Mouse (Mus musculus): ENCODE results near the gene Rnf40. TPM values are rescaled to one million over a fixed set of nuclear protein-coding genes. Genes with fewer than 3 reads are reported as not detected.
A peak's percentile ranks its signal among the peaks of the same experiment; 100 is the strongest.

Rnf40 gene
- polyA plus RNA-seq, 1 experiment from 2014 or later = 54.9 TPM

DNA sequence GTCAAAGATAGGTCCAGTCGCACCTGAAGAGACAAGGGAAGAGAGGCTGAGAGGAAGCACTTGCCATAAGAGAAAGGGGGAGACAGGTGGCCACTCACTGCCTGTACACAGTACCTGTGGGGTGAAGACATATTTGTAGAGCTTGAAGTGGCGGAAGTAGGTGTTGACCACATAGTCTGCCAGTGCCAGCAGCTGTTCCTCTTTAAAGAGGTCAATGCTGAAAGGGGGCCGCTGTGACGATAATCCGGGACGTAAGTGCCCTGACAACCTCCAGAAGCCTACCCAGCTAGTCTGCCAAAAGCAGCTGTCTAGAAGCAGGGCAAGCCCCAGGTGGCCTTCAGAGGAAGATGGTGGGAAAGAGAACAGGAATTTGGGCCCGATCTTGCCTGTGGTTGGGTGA, 3.5 kb upstream of the Rnf40 start:
- Histone ChIP-seq H3K9ac (no peak overlapping the region), H3K36me3 (peaks cover 53% of the 10 kb centered on the region), H3K4me3 (no peak overlapping the region), H3K27ac (no peak overlapping the region), H3K9me3 (no peaks in the 10 kb centered on the region), H3K4me1 (peaks cover 18% of the 10 kb centered on the region), H3K4me2 (replicated peaks) (no peak overlapping the region), H3K27me3 (no peaks in the 10 kb centered on the region)
- no peak for ATAC-seq (ENCODE audit: low FRiP score, low read depth)
- WGBS = 78% methylated on average over 7 of the region's 7 CpGs

DNA sequence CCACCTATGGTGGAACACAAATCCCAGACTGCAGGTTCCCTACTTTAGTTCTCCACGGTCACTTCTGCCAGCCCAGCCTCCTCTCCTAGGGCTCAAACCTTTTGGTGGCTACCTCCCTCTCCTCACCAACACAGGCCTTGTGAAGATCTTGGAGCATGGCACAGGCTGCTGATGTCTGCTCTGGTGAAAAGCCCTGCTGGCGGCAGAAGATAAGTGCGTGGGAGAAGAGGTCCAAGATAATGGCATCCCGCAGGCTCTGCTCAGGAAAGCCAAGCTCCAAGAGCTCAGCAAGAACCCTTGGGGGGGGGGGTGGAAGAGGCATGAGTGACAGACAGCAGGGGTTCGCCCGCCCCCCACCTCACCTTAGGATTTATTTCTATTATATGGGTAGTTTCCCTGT, 2.4 kb upstream of the Rnf40 start:
- peaks cover 18% of the 10 kb centered on the region for H3K4me1 ChIP-seq
- ATAC-seq (ENCODE audit: low FRiP score, low read depth) = no peak
- H3K9me3 ChIP-seq = no peaks in the 10 kb centered on the region
- H3K36me3 ChIP-seq = peaks cover 54% of the 10 kb centered on the region
- no peaks in the 10 kb centered on the region for H3K27me3 ChIP-seq
- H3K4me2 ChIP-seq (replicated peaks) = no peak overlapping the region
- no peak overlapping the region for H3K27ac ChIP-seq
- WGBS = 89% methylated on average over 6 of the region's 6 CpGs
- H3K4me3 ChIP-seq = no peak overlapping the region
- no peak overlapping the region for H3K9ac ChIP-seq

DNA sequence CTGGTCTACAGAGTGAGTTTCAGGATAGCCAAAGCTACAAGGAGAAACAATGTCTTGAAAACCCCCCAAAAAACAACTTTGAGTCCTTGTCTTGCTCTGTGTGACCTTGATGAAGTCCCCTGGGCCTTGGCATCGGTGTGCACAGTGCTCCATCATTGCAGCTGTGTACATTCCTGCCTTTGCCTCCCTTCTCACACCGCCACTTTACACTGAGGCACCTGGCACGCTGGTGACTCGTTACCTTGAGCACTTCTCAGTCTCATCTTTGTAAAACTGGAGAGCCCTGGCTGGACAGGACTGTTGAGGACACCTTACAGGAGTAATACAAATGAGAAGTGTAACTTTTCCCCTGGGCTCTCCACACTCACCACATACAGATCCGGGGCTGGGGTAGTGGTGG, 1.4 kb upstream of the Rnf40 start:
- H3K4me1 ChIP-seq = peaks cover 18% of the 10 kb centered on the region
- H3K4me2 ChIP-seq (replicated peaks) = peak overlapping the region; percentile 92
- H3K9me3 ChIP-seq = no peaks in the 10 kb centered on the region
- H3K36me3 ChIP-seq = peaks cover 56% of the 10 kb centered on the region
- peak overlapping the region; percentile 70 for H3K9ac ChIP-seq
- WGBS = 67% methylated on average over 5 of the region's 5 CpGs
- no peak for ATAC-seq (ENCODE audit: low FRiP score, low read depth)
- no peaks in the 10 kb centered on the region for H3K27me3 ChIP-seq
- peak overlapping the region; percentile 90 for H3K4me3 ChIP-seq
- H3K27ac ChIP-seq = 0 out of 2 replicates have a peak overlapping the region, but pooled peaks have one; percentile 52

DNA sequence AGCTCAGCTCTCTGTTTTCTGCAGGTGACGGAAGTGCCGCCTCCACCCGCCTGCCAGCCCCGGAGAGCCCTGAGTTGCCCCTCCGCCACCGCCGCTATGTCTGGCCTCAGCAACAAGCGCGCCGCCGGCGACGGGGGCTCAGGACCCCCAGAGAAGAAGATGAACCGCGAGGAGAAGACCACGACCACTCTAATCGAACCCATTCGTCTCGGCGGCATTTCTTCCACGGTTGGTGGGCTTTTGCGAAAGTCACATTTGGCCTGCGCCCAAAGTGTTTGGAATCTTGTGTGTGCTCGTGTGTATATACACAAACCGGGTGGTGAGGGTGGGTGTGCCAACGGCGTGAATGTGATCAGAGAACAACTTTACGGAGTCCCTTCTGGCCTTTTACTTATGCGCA, 334 bp downstream of the Rnf40 start:
- Histone ChIP-seq H3K9ac (peak overlapping the region; percentile 86), H3K27ac (no peak overlapping the region), H3K4me3 (peak overlapping the region; percentile 90), H3K4me1 (peaks cover 18% of the 10 kb centered on the region), H3K36me3 (peaks cover 56% of the 10 kb centered on the region), H3K27me3 (no peaks in the 10 kb centered on the region), H3K4me2 (replicated peaks) (peak overlapping the region; percentile 92), H3K9me3 (no peaks in the 10 kb centered on the region)
- 5% methylated on average over 28 of the region's 29 CpGs for WGBS
- no peak for ATAC-seq (ENCODE audit: low FRiP score, low read depth)

DNA sequence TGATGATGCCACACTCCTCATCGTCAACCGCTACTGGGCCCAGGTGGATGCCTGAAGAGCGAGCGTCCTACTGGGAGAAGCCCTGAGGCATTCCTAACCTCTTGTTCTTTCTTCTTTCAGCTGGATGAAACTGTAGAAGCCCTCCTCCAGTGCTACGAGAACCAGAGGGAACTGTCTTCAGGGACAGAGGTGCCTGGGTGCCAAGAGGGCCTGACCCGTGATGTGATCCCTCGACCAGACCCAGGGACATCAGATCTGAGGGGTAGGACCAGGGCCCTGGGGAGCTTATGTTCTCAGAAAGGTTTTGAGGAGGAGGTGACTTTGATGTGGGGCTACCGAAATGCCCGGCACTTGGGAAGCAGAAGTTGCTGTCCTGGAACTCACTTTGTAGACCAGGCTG, 1.1 kb downstream of the Rnf40 start:
- no peak for ATAC-seq (ENCODE audit: low FRiP score, low read depth)
- no peaks in the 10 kb centered on the region for H3K9me3 ChIP-seq
- H3K4me3 ChIP-seq = peak overlapping the region; percentile 90
- peaks cover 18% of the 10 kb centered on the region for H3K4me1 ChIP-seq
- no peaks in the 10 kb centered on the region for H3K27me3 ChIP-seq
- H3K27ac ChIP-seq = no peak overlapping the region
- peaks cover 56% of the 10 kb centered on the region for H3K36me3 ChIP-seq
- peak overlapping the region; percentile 86; the same call in 1 of the 2 replicates for H3K9ac ChIP-seq
- WGBS = 89% methylated on average over 9 of the region's 9 CpGs
- H3K4me2 ChIP-seq (replicated peaks) = peak overlapping the region; percentile 92

DNA sequence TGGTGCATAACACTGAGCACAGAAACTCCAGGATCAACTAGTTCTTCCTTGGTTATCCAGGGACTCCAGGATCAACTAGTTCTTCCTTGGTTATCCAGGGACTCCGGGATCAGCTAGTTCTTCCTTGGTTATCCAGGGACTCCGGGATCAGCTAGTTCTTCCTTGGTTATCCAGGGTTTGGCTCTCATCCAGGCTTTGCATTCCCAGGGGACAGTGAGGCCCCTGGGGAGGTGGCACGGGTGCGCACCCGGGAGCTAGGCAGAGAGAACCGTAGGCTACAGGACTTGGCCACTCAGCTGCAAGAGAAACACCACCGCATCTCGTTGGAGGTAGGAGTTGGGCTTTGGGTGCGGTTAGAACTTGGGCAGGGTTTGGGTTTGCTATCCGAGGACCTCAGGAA, 2.5 kb downstream of the Rnf40 start:
- ATAC-seq (ENCODE audit: low FRiP score, low read depth) = no peak
- 94% methylated on average over 10 of the region's 10 CpGs for WGBS

DNA sequence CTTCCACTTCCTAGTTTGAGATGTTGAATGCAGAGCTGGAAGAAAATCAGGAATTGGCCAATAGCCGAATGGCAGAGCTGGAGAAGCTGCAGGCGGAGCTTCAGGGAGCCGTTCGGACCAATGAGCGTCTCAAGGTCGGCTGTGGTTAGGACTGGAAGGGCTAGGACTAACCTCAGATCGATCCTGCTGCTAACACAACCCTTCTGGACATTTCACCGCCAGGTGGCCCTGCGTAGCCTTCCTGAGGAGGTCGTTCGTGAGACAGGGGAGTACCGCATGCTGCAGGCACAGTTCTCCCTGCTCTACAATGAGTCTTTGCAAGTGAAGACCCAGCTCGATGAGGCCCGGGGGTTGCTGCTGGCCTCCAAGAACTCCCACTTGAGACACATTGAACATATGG, 4.0 kb downstream of the Rnf40 start:
- 92% methylated on average over 14 of the region's 14 CpGs for WGBS
- no peak for ATAC-seq (ENCODE audit: low FRiP score, low read depth)

More for the DNA sequence above, 2.5 kb downstream of the Rnf40 start:
- Histone ChIP-seq H3K4me3 (no peak overlapping the region), H3K9ac (no peak overlapping the region), H3K27ac (no peak overlapping the region), H3K4me1 (peaks cover 18% of the 10 kb centered on the region), H3K36me3 (peaks cover 66% of the 10 kb centered on the region), H3K27me3 (no peaks in the 10 kb centered on the region), H3K9me3 (no peaks in the 10 kb centered on the region), H3K4me2 (replicated peaks) (no peak overlapping the region)

DNA sequence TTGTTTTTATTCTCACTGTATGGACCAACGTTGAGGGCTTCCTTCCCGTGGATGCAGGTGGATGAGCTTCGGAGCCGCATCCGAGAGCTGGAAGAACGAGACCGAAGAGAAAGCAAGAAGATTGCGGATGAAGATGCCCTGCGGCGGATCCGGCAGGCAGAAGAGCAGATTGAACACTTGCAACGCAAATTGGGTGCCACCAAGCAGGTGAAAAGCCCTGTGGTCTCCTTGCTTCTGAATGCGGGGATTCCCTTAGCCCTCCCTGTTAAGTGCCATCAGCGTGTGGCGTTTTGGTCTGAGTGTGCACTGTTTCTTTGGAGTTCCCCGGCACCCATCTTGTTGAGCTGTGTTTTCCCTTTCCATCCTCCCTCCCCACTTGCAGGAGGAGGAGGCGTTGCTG, 8.2 kb downstream of the Rnf40 start:
- WGBS = 94% methylated on average over 17 of the region's 17 CpGs
- H3K4me1 ChIP-seq = no peaks in the 10 kb centered on the region
- H3K9ac ChIP-seq = no peak overlapping the region
- H3K36me3 ChIP-seq = peaks cover 99% of the 10 kb centered on the region
- no peak overlapping the region for H3K27ac ChIP-seq
- H3K27me3 ChIP-seq = no peaks in the 10 kb centered on the region
- H3K4me2 ChIP-seq (replicated peaks) = no peak overlapping the region
- no peak for ATAC-seq (ENCODE audit: low FRiP score, low read depth)
- no peak overlapping the region for H3K4me3 ChIP-seq
- H3K9me3 ChIP-seq = no peaks in the 10 kb centered on the region

More for the DNA sequence above, 4.0 kb downstream of the Rnf40 start:
- H3K9me3 ChIP-seq = no peaks in the 10 kb centered on the region
- H3K4me3 ChIP-seq = no peak overlapping the region
- peaks cover 80% of the 10 kb centered on the region for H3K36me3 ChIP-seq
- no peak overlapping the region for H3K9ac ChIP-seq
- peaks cover 10% of the 10 kb centered on the region for H3K4me1 ChIP-seq
- no peaks in the 10 kb centered on the region for H3K27me3 ChIP-seq
- H3K4me2 ChIP-seq (replicated peaks) = no peak overlapping the region
- H3K27ac ChIP-seq = no peak overlapping the region

DNA sequence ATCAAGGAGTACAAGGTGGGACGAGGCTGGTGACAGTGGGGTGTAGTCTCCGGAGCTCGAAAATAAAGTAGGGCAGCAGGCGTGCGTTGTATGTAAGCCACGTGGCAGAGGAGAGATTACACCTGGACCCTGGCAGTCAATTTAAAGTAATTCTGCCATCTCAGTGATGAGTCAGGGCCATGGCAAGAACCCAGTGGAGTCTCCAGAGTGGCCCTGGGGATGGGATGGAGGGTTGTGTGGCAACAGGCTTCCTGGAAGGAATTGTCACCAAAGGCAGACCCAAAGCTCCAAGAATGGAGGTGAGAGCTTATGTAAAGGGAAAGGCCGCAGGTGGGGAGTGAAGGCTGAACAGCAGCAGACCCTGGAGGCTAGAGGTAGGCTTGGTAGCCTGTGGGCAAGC, 12.0 kb downstream of the Rnf40 start:
- H3K9me3 ChIP-seq = no peaks in the 10 kb centered on the region
- no peak overlapping the region for H3K9ac ChIP-seq
- H3K4me2 ChIP-seq (replicated peaks) = no peak overlapping the region
- H3K4me3 ChIP-seq = no peak overlapping the region
- WGBS = 91% methylated on average over 7 of the region's 7 CpGs
- no peaks in the 10 kb centered on the region for H3K27me3 ChIP-seq
- H3K36me3 ChIP-seq = peaks cover 93% of the 10 kb centered on the region
- H3K4me1 ChIP-seq = no peaks in the 10 kb centered on the region
- H3K27ac ChIP-seq = no peak overlapping the region
- no peak for ATAC-seq (ENCODE audit: low FRiP score, low read depth)

DNA sequence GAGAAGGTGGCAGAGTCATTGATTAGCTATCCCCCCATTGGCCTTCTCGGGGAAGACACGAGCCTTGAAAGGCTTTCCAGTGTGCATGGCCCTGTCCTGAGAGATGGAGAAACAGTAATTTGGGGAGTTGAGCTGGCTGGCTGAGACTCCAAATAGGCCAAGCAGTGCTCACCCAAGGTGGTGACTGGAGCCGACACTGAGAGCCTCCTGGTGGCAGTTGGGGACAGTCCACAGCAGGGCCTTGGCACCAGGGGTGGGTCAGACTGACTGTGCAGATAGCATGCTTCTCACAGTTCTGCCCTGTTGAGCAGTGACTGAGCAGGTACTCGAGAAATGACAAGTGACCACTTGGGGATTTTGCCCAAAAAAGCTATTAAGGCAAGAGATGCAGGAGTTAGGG, 13.2 kb downstream of the Rnf40 start:
- no peak for ATAC-seq (ENCODE audit: low FRiP score, low read depth)
- 90% methylated on average over 4 of the region's 4 CpGs for WGBS
- H3K27ac ChIP-seq = no peak overlapping the region
- H3K27me3 ChIP-seq = no peaks in the 10 kb centered on the region
- no peak overlapping the region for H3K4me3 ChIP-seq
- peaks cover 87% of the 10 kb centered on the region for H3K36me3 ChIP-seq
- no peaks in the 10 kb centered on the region for H3K9me3 ChIP-seq
- H3K4me2 ChIP-seq (replicated peaks) = no peak overlapping the region
- H3K4me1 ChIP-seq = no peaks in the 10 kb centered on the region
- no peak overlapping the region for H3K9ac ChIP-seq

DNA sequence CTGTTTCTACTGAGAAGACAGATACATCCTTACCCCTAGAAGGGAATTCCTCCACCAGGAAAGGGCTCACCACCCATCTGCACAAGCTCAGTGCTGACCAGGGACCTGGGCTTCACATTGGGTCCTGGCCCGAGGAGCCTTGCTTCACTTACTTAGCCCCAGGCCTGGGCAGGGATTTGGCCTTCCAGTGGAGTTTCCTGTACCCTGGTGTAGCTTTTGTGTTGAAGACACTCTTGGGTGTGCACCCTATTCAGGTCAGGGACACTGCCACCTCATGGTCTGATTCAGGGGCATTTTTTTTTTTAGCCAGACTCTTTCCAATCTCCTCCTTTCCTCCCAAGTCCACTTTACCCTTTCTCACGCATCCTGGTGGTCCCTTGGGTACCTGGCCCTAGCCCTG, 14.3 kb downstream of the Rnf40 start:
- H3K4me1 ChIP-seq = no peaks in the 10 kb centered on the region
- H3K27me3 ChIP-seq = no peaks in the 10 kb centered on the region
- no peaks in the 10 kb centered on the region for H3K9me3 ChIP-seq
- no peak overlapping the region for H3K4me2 ChIP-seq (replicated peaks)
- H3K9ac ChIP-seq = no peak overlapping the region
- no peak overlapping the region for H3K4me3 ChIP-seq
- ATAC-seq (ENCODE audit: low FRiP score, low read depth) = no peak
- H3K36me3 ChIP-seq = peaks cover 87% of the 10 kb centered on the region
- no peak overlapping the region for H3K27ac ChIP-seq
- WGBS = 83% methylated on average over 2 of the region's 2 CpGs

DNA sequence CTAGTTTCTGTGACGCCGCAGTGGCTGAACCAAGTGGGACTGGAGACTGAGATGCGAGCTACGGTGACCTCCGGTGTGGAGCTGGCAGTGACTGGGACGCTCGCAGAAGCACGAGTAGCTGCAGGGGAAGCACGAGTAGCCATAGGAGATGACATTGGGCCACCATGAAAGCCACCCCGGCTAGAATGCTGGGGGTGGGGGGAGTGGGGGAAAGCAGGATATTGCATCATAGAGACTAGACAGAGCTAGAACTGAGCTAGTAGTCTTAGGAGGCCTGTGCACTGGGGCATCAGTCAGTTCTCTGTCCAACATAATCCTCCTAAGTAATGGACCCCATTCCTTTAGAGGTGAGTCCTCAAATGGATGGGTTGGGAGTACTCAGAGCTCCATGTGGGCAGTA, 15.7 kb downstream of the Rnf40 start:
- WGBS = 87% methylated on average over 10 of the region's 10 CpGs

DNA sequence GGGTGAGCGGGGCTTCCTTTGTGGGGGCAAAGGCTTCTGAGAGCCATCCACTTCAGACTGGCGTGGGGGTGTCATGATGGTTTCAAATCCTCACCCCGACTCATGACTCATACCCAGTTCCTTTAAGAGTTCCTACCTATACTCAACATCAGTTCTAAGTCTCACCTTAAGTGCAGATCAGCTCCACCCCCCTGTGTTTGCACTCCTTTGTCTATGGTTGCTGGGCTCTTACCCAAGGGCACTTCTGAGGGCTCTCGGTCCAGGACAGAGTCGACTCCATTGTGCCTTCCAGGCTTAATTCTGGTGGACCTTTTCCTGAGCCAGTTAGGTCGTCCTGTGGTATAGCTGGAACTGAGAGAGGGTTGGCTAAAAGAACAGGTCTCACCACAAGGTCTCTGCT, 18.6 kb downstream of the Rnf40 start:
- H3K9ac ChIP-seq = no peak overlapping the region
- no peak overlapping the region for H3K4me3 ChIP-seq
- H3K4me2 ChIP-seq (replicated peaks) = no peak overlapping the region
- no peaks in the 10 kb centered on the region for H3K27me3 ChIP-seq
- 89% methylated on average over 6 of the region's 6 CpGs for WGBS
- no peaks in the 10 kb centered on the region for H3K4me1 ChIP-seq
- no peak overlapping the region for H3K27ac ChIP-seq
- H3K9me3 ChIP-seq = no peaks in the 10 kb centered on the region
- no peak for ATAC-seq (ENCODE audit: low FRiP score, low read depth)
- peaks cover 88% of the 10 kb centered on the region for H3K36me3 ChIP-seq

More for the DNA sequence above, 15.7 kb downstream of the Rnf40 start:
- Histone ChIP-seq H3K4me3 (no peak overlapping the region), H3K36me3 (peaks cover 88% of the 10 kb centered on the region), H3K27me3 (no peaks in the 10 kb centered on the region), H3K4me1 (no peaks in the 10 kb centered on the region), H3K9ac (no peak overlapping the region), H3K9me3 (no peaks in the 10 kb centered on the region), H3K4me2 (replicated peaks) (no peak overlapping the region), H3K27ac (no peak overlapping the region)
- no peak for ATAC-seq (ENCODE audit: low FRiP score, low read depth)
